Mouse (Mus musculus) liver, embryonic 14.5 days (tissue): Measurements from ENCODE around the gene Artn. TPM values are rescaled to one million over a fixed set of nuclear protein-coding genes. Genes with fewer than 3 reads are reported as not detected.

Source experiments
- ATAC-seq: fragments of 200-750 bp; cut with Nextera tagmentation; 2 replicates; pipeline ENCODE4 v1.8.0; 2017; ENCODE audit warnings: moderate number of reproducible peaks, mild to moderate bottlenecking, moderate library complexity; ENCODE audit not compliant: insufficient read depth
- DNase-seq, 3 experiments: peaks; one replicate each; pipeline ENCODE4 v3.0.0-alpha.2; 2012 to 2013; ENCODE audit warnings: low read depth in 3 of 3, low spot score in 3 of 3
- H3K27ac ChIP-seq: fragments of 300-500 bp; sonication (generic); 2 replicates; pipeline ENCODE4 v1.5.1; 2014; ENCODE audit warnings: moderate library complexity, mild to moderate bottlenecking, control low read depth, inconsistent platforms
- H3K27me3 ChIP-seq: fragments of 300-500 bp; sonication (generic); 2 replicates; pipeline ENCODE4 v1.6.1; 2014; ENCODE audit warnings: mild to moderate bottlenecking, low read length, moderate library complexity; ENCODE audit not compliant: control insufficient read depth, insufficient read depth
- H3K36me3 ChIP-seq: fragments of 300-500 bp; sonication (generic); replicated peaks from 2 replicates; pipeline ENCODE4 v1.6.1; 2014; ENCODE audit warnings: low read depth; ENCODE audit not compliant: control insufficient read depth, insufficient read depth
- H3K4me1 ChIP-seq, 2 experiments: fragments of 200-500 bp in 1 of 2; fragments of 300-500 bp in 1 of 2; sonication (generic) in 1 of 2; replicated peaks; 2 replicates each; pipeline ENCODE4 v1.6.1; 2012 to 2014; ENCODE audit warnings: antibody characterized with exemption in 1 of 2, inconsistent platforms in 1 of 2, low read length in 1 of 2; ENCODE audit not compliant: control insufficient read depth in 2 of 2, insufficient read depth in 2 of 2
- H3K4me2 ChIP-seq: fragments of 300-500 bp; sonication (generic); 2 replicates; pipeline ENCODE4 v1.6.1; 2014; ENCODE audit warnings: low read depth, mild to moderate bottlenecking, control low read depth, moderate library complexity
- H3K4me3 ChIP-seq, 2 experiments: fragments of 200-500 bp in 1 of 2; fragments of 300-500 bp in 1 of 2; sonication (generic) in 1 of 2; 2 replicates each; pipeline ENCODE4 v1.5.1; 2012 to 2014; ENCODE audit warnings: low read depth in 2 of 2, low read length in 2 of 2, mild to moderate bottlenecking in 2 of 2, control low read depth in 1 of 2, inconsistent platforms in 1 of 2, moderate library complexity in 1 of 2; ENCODE audit not compliant: insufficient read depth in 1 of 2
- H3K9ac ChIP-seq: fragments of 300-500 bp; sonication (generic); replicated peaks from 2 replicates; pipeline ENCODE4 v1.6.1; 2014; ENCODE audit warnings: mild to moderate bottlenecking, control low read depth, moderate library complexity
- H3K9me3 ChIP-seq: fragments of 300-500 bp; sonication (generic); 2 replicates; pipeline ENCODE4 v1.6.1; 2016; ENCODE audit warnings: low read length, mixed read lengths; ENCODE audit not compliant: control insufficient read depth
- CTCF ChIP-seq: IDR thresholded peaks from 2 replicates; pipeline ENCODE4 v1.5.1; 2016; ENCODE audit warnings: antibody characterized with exemption, low read depth, control low read depth
- EP300 ChIP-seq: IDR thresholded peaks from 2 replicates; pipeline ENCODE4 v1.6.1; 2016; ENCODE audit warnings: antibody characterized with exemption, low read depth
- WGBS: fragments of 180-500 bp; shearing (Covaris S2); extraction: QIAGEN DNeasy Blood & Tissue Kit; methylation state at CpG from one replicate; pipeline ENCODE4 v1.1.7; 2014; ENCODE audit not compliant: insufficient replicate concordance; 5-methylcytosine and 5-hydroxymethylcytosine counted together
- polyA plus RNA-seq, 2 experiments: library from polyadenylated mRNA; depleted of rRNA in 1 of 2; stranded (reverse) in 1 of 2; unstranded in 1 of 2; fragments of >200 nt; fragmentation: Nextera tagmentation in 1 of 2; extraction: Ambion mirVana in 1 of 2; gene quantifications; 2 replicates each; pipeline versions ENCODE4 v1.2.1 to v1.2.3; 2012 to 2014

The Artn gene
- polyA plus RNA-seq, 2 experiments: 1.3 to 1.8 TPM

- DNase-seq: no peak
- no peaks in the 10 kb centered on the region for H3K36me3 ChIP-seq
- H3K4me3 ChIP-seq: no peak overlapping the region
- no peaks in the 10 kb centered on the region for H3K27me3 ChIP-seq
- ATAC-seq: no peak
- H3K9ac ChIP-seq: no peak overlapping the region
- no peak overlapping the region for H3K4me2 ChIP-seq
- WGBS: 54% methylated on average over 1 of the region's 1 CpGs
- no peaks in the 10 kb centered on the region for H3K9me3 ChIP-seq
- no peak overlapping the region for H3K27ac ChIP-seq
- no peaks in the 10 kb centered on the region for H3K4me1 ChIP-seq
- no peak for TF ChIP-seq CTCF
- no peak for TF ChIP-seq EP300
Observed at GRCm38 (mm10) chr4:117975820-117976219, 46.3 kb upstream of the Artn start.

- Histone ChIP-seq H3K4me2 (no peak overlapping the region), H3K9ac (no peak overlapping the region), H3K4me3 (no peak overlapping the region), H3K27ac (no peak overlapping the region), H3K9me3 (no peaks in the 10 kb centered on the region), H3K4me1 (no peaks in the 10 kb centered on the region), H3K27me3 (no peaks in the 10 kb centered on the region), H3K36me3 (no peaks in the 10 kb centered on the region)
- ATAC-seq (no peak), DNase-seq (no peak)
- 63% methylated on average over 5 of the region's 5 CpGs for WGBS
- no peak for TF ChIP-seq CTCF
Observed at GRCm38 (mm10) chr4:117974719-117975118, 45.2 kb upstream of the Artn start.

DNA sequence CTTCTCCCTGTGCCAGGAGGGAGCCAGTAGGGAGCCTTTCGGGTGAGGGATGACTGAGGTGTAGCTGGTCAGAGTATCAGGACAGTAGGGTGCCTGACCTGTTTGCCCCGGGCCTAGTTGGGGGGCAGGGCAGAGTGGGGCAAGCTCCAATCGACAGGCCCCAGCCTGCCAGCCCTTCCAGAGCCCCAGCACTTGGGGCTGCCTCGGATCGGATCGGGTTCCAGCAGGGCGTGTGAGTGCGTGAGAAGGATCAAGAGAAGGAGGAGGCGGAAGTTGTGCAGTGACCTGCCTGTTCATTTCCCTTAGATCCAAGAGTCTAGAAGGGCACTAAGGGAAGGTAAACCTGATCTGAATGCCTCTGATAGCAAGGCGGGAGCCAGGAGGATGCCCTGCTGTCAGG, 43.4 kb upstream of the Artn start:
- ATAC-seq: no peak

DNA sequence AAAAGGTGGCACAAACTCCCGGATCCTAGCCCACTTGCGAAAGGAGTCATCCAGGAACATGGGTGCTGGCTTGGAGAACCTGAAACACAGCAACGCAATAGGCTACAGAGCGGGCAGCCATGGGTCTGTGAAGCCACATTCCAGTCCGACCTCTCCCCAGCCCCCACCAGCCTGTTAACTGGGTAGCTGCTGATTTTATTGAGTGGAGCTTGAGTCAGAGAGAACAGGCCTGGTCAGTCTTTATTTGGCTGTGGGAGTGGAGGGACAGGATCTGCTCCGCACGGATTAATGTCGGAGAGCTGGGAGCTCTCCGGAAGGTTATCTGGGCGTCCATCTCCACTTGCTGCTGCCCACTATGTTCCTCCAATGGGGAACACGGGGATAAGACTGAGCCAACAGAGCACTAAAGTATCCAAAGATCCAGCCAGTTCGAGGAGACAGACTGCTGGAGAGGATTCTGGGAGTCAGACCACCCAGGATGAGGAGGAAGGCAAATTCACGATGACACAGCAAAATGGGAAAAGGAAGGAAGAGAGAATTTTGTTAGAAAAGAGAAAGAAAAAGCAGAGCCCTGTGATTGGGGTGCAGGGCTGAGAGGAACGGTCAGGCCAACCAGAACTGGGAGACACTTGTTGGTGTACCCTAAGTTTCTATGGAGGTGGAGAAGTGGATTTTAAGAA, 34.9 kb upstream of the Artn start:
- no peaks in the 10 kb centered on the region for H3K36me3 ChIP-seq
- H3K4me2 ChIP-seq: no peak overlapping the region
- no peak for TF ChIP-seq CTCF
- no peak for TF ChIP-seq EP300
- WGBS: 66% methylated on average over 14 of the region's 14 CpGs
- H3K27ac ChIP-seq: no peak overlapping the region
- H3K4me3 ChIP-seq: no peak overlapping the region
- no peak overlapping the region for H3K9ac ChIP-seq
- H3K4me1 ChIP-seq: no peaks in the 10 kb centered on the region
- no peak for DNase-seq
- H3K9me3 ChIP-seq: no peaks in the 10 kb centered on the region
- ATAC-seq: no peak
- no peaks in the 10 kb centered on the region for H3K27me3 ChIP-seq

More for the DNA sequence above, 43.4 kb upstream of the Artn start:
- H3K9me3 ChIP-seq: no peaks in the 10 kb centered on the region
- no peaks in the 10 kb centered on the region for H3K36me3 ChIP-seq
- H3K27me3 ChIP-seq: no peaks in the 10 kb centered on the region
- H3K4me1 ChIP-seq: no peaks in the 10 kb centered on the region
- no peak overlapping the region for H3K9ac ChIP-seq
- no peak for TF ChIP-seq EP300
- TF ChIP-seq CTCF: no peak
- 64% methylated on average over 10 of the region's 10 CpGs for WGBS
- no peak overlapping the region for H3K4me2 ChIP-seq
- no peak for DNase-seq
- H3K27ac ChIP-seq: no peak overlapping the region
- no peak overlapping the region for H3K4me3 ChIP-seq

- no peaks in the 10 kb centered on the region for H3K9me3 ChIP-seq
- no peak overlapping the region for H3K4me2 ChIP-seq
- no peaks in the 10 kb centered on the region for H3K27me3 ChIP-seq
- DNase-seq: no peak
- ATAC-seq: no peak
- no peak overlapping the region for H3K4me3 ChIP-seq
- H3K27ac ChIP-seq: no peak overlapping the region
- no peaks in the 10 kb centered on the region for H3K36me3 ChIP-seq
- no peaks in the 10 kb centered on the region for H3K4me1 ChIP-seq
- 59% methylated on average over 4 of the region's 4 CpGs for WGBS
- TF ChIP-seq CTCF: no peak
- TF ChIP-seq EP300: no peak
- no peak overlapping the region for H3K9ac ChIP-seq
Observed at GRCm38 (mm10) chr4:117957492-117957891, 27.9 kb upstream of the Artn start.
